Mouse (Mus musculus) thymus, adult 2 months (tissue): Measurements from ENCODE around the gene Intu. TPM values are rescaled to one million over a fixed set of nuclear protein-coding genes. Genes with fewer than 3 reads are reported as not detected.
A peak's percentile ranks its signal among the peaks of the same experiment; 100 is the strongest.

Experiments used
- DNase-seq: peaks from one replicate; pipeline ENCODE4 v3.0.0; 2021
- H3K27ac ChIP-seq: fragments of 200-500 bp; 2 replicates; pipeline ENCODE4 v1.5.1; 2012; ENCODE audit warnings: low read length, control low read depth; ENCODE audit not compliant: control insufficient read depth, insufficient read depth
- H3K27me3 ChIP-seq: fragments of 200-500 bp; 2 replicates; pipeline ENCODE4 v1.6.1; 2012; ENCODE audit warnings: mild to moderate bottlenecking, low read length, moderate library complexity, mixed read lengths; ENCODE audit not compliant: control insufficient read depth, insufficient read depth
- H3K36me3 ChIP-seq: fragments of 200-500 bp; 2 replicates; pipeline ENCODE4 v1.6.1; 2012; ENCODE audit warnings: mild to moderate bottlenecking, low read length, moderate library complexity; ENCODE audit not compliant: control insufficient read depth, insufficient read depth
- H3K4me1 ChIP-seq: fragments of 200-500 bp; replicated peaks from 2 replicates; pipeline ENCODE4 v1.6.1; 2012; ENCODE audit warnings: low read length; ENCODE audit not compliant: control insufficient read depth, insufficient read depth
- H3K4me3 ChIP-seq: fragments of 200-500 bp; 2 replicates; pipeline ENCODE4 v1.5.1; 2012; ENCODE audit warnings: mild to moderate bottlenecking, low read length, control low read depth, moderate library complexity; ENCODE audit not compliant: control insufficient read depth, insufficient read depth
- CTCF ChIP-seq: fragments of 200-500 bp; IDR thresholded peaks from 2 replicates; pipeline ENCODE4 v1.5.1; 2012; ENCODE audit warnings: mild to moderate bottlenecking, control low read depth, low read length, moderate library complexity, borderline replicate concordance; ENCODE audit not compliant: control insufficient read depth, poor library complexity, insufficient read depth; ENCODE audit errors: extremely low read depth
- POLR2A ChIP-seq: fragments of 200-500 bp; IDR thresholded peaks from 2 replicates; pipeline ENCODE4 v1.6.1; 2012; ENCODE audit warnings: mild to moderate bottlenecking, low read length, control low read depth, moderate library complexity; ENCODE audit not compliant: control insufficient read depth, poor library complexity, insufficient read depth; ENCODE audit errors: extremely low read depth
- WGBS: fragments of 180-500 bp; shearing (Covaris S2); methylation state at CpG from one replicate; pipeline ENCODE4 v1.1.7; 2018; 5-methylcytosine and 5-hydroxymethylcytosine counted together
- polyA plus RNA-seq: library from polyadenylated mRNA; depleted of rRNA; stranded (reverse); fragments of >200 nt; gene quantifications from 2 replicates; pipeline ENCODE4 v1.2.3, GENCODE M21; 2012

Intu gene
- polyA plus RNA-seq, 1 experiment: 2.1 TPM

GRCm38 (mm10) chr3:40519555-40519954 lies 11.5 kb upstream of the Intu start:
- Histone ChIP-seq H3K27ac (no peak overlapping the region), H3K27me3 (no peaks in the 10 kb centered on the region), H3K4me3 (no peak overlapping the region), H3K4me1 (peaks cover 2% of the 10 kb centered on the region; the same call in 1 of the 2 replicates), H3K36me3 (no peaks in the 10 kb centered on the region)
- DNase-seq: no peak
- TF ChIP-seq CTCF (no peak), POLR2A (no peak)
- 86% methylated on average over 3 of the region's 3 CpGs for WGBS

DNA sequence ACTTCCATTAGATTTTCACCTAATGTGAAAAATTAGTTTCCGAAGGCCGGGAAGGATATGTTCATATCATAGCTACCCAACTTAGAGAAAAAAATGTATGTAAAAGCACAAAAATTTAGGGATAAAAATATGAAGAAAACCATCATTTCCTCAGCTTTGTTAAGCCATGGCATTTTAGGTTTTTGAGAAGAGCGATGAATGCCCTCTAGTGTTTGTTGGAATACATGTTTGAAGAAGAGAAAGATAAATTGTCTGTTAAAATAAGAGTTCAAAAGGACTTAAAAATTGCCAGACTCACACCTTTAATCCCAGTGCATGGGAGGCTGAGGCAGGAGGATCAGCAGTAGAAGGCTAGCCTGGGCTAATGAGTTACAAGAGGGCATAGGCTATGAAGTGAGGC lies 10.5 kb upstream of the Intu start:
- 95% methylated on average over 3 of the region's 3 CpGs for WGBS
- H3K27me3 ChIP-seq: no peaks in the 10 kb centered on the region
- TF ChIP-seq POLR2A: no peak
- no peak for TF ChIP-seq CTCF
- DNase-seq: no peak
- H3K27ac ChIP-seq: no peak overlapping the region
- H3K36me3 ChIP-seq: no peaks in the 10 kb centered on the region
- H3K4me1 ChIP-seq: peaks cover 2% of the 10 kb centered on the region; the same call in 1 of the 2 replicates
- H3K4me3 ChIP-seq: no peak overlapping the region

DNA sequence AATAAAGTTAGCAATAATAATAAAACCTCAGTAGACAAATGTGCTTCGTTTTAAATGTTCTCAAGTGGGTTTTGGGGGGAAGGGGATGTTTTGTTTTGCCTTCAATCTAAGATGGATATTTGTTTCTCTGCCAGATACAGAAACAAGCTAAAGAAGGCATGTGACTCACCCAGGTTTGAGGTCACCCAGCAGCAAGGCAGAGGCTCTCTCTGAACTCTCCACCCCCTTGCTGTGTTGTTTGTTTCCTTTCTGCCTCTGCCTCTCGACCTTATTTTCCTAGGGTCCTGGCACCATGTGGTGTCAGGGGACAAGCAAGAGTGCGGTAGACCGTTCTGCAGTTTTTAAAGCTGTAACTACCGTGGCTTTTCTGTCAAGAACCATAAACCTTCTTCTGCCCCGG lies 8.6 kb upstream of the Intu start:
- Histone ChIP-seq H3K36me3 (no peaks in the 10 kb centered on the region), H3K4me3 (no peak overlapping the region), H3K4me1 (peaks cover 2% of the 10 kb centered on the region; the same call in 1 of the 2 replicates), H3K27ac (no peak overlapping the region), H3K27me3 (no peaks in the 10 kb centered on the region)
- TF ChIP-seq CTCF: no peak
- TF ChIP-seq POLR2A: no peak
- 37% methylated on average over 6 of the region's 6 CpGs for WGBS
- DNase-seq: no peak

DNA sequence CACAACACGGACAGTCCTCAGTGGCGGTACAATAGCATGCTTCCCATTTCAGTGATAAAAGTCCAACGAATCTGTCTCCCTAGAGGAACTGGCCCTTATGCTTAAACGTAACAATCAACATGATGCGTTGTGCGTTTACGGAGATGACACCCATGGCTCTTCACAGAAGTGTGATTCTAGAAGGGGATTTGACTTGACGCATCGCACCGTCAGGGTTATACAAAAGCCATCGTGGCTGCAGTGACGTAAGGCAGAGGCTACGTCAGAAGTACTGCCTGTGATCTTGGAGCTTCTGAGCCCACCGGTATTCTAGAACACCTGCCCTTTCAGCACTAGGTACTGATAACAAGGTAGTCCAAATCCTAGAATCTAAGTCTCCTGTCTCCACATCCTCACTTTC lies 8.2 kb upstream of the Intu start:
- TF ChIP-seq CTCF (no peak), POLR2A (no peak)
- H3K4me3 ChIP-seq: no peak overlapping the region
- H3K36me3 ChIP-seq: no peaks in the 10 kb centered on the region
- H3K27ac ChIP-seq: no peak overlapping the region
- DNase-seq: no peak
- 54% methylated on average over 14 of the region's 14 CpGs for WGBS
- H3K4me1 ChIP-seq: peaks cover 2% of the 10 kb centered on the region; the same call in 1 of the 2 replicates
- H3K27me3 ChIP-seq: no peaks in the 10 kb centered on the region

GRCm38 (mm10) chr3:40523371-40523783 lies 7.7 kb upstream of the Intu start:
- H3K27me3 ChIP-seq: no peaks in the 10 kb centered on the region
- TF ChIP-seq POLR2A (no peak), CTCF (no peak)
- H3K4me3 ChIP-seq: no peak overlapping the region
- no peaks in the 10 kb centered on the region for H3K36me3 ChIP-seq
- H3K27ac ChIP-seq: no peak overlapping the region
- peak; percentile 6 for DNase-seq
- 21% methylated on average over 7 of the region's 7 CpGs for WGBS
- H3K4me1 ChIP-seq: peaks cover 2% of the 10 kb centered on the region; the same call in 1 of the 2 replicates

- 89% methylated on average over 7 of the region's 7 CpGs for WGBS
- no peak for DNase-seq
- Histone ChIP-seq H3K4me1 (peaks cover 2% of the 10 kb centered on the region; the same call in 1 of the 2 replicates), H3K4me3 (no peak overlapping the region), H3K27ac (no peak overlapping the region), H3K36me3 (no peaks in the 10 kb centered on the region), H3K27me3 (no peaks in the 10 kb centered on the region; the same call in 1 of the 2 replicates)
- TF ChIP-seq CTCF (no peak), POLR2A (no peak)
These were observed 6.2 kb upstream of the Intu start for GRCm38 (mm10) chr3:40524841-40525240.

GRCm38 (mm10) chr3:40525341-40525740 lies 5.7 kb upstream of the Intu start:
- H3K27me3 ChIP-seq: no peaks in the 10 kb centered on the region; the same call in 1 of the 2 replicates
- DNase-seq: peak; percentile 68
- H3K27ac ChIP-seq: no peak overlapping the region
- TF ChIP-seq CTCF (no peak), POLR2A (no peak)
- 9% methylated on average over 4 of the region's 4 CpGs for WGBS
- H3K4me1 ChIP-seq: peaks cover 2% of the 10 kb centered on the region; the same call in 1 of the 2 replicates
- H3K36me3 ChIP-seq: no peaks in the 10 kb centered on the region
- H3K4me3 ChIP-seq: no peak overlapping the region
